ENCODE assay signal across 28 mouse cellular contexts in genomic region chr6:122262543-122262942, GRCm38 (mm10). TPM values are rescaled to one million over a fixed set of nuclear protein-coding genes. Genes with fewer than 3 reads are reported as not detected.
DNase-seq lines count a peak whose midpoint lies in the region; ATAC-seq lines count a peak whose summit lies in the region.
"Had no signal": no experiment of that assay in that cellular context is flagged by ENCODE, and none has a peak within 500 bp of the region (broad histone marks: within the 10 kb centered on the region; RNA-seq: fewer than 3 reads in every experiment).

No protein-coding gene starts in this region.

- H3K4me1 ChIP-seq in neural tube, embryonic 15.5 days = no peaks in the 10 kb centered on the region
- H3K4me1 ChIP-seq: embryonic facial prominence, embryonic 13.5 days; embryonic facial prominence, embryonic 15.5 days; forebrain, embryonic 10.5 days; forebrain, embryonic 12.5 days had no signal

- ATAC-seq in neural tube, embryonic 15.5 days (ENCODE audit: low FRiP score) = peak; percentile 21; the same call in 1 of the 2 replicates
- peak; percentile 65 for ATAC-seq in CD4-positive, CD25-positive, alpha-beta regulatory T cell, adult 4 months
- ATAC-seq: forebrain, embryonic 14.5 days; forebrain, embryonic 16.5 days had no signal

- no peak for DNase-seq in neural tube, embryonic 10.5 days (ENCODE audit: extremely low spot score, low spot score)
- DNase-seq in induced T-regulatory cell, adult 2 months (ENCODE audit: low read depth) = peak; percentile 76
- DNase-seq in spleen, postnatal 36 days (ENCODE audit: low spot score in 2 of 2) = no peak
- DNase-seq in heart, postnatal 25 days (ENCODE audit: low spot score) = no peak
- DNase-seq in adrenal gland, postnatal 25 days = no peak
- DNase-seq: adrenal gland, adult 8-10 months; adrenal gland, postnatal 14 days; B cell, adult 2 months; cerebellum, adult 11 months; cerebellum, adult 18-20 months; cerebellum, adult 8-10 months; cerebellum, adult 9-11 months; cerebellum, postnatal 14 days; cerebellum, postnatal 36 days; embryo, embryonic 11 days had no signal

- H3K27me3 ChIP-seq in neural tube, embryonic 15.5 days (replicated peaks) = 0 out of 2 replicates have a peak, but pooled peaks cover 2% of the 10 kb centered on the region
- H3K27me3 ChIP-seq: embryonic facial prominence, embryonic 15.5 days had no signal

- H3K9ac ChIP-seq in neural tube, embryonic 15.5 days (replicated peaks) = no peak overlapping the region
- H3K9ac ChIP-seq: embryonic facial prominence, embryonic 13.5 days; embryonic facial prominence, embryonic 15.5 days; forebrain, embryonic 12.5 days had no signal

- H3K4me2 ChIP-seq in neural tube, embryonic 15.5 days = no peak overlapping the region
- H3K4me2 ChIP-seq: embryonic facial prominence, embryonic 13.5 days; embryonic facial prominence, embryonic 15.5 days; forebrain, embryonic 12.5 days had no signal

- 82% methylated on average over 8 of the region's 8 CpGs for WGBS in neural tube, embryonic 15.5 days

- H3K27ac ChIP-seq in neural tube, embryonic 15.5 days (replicated peaks) = no peak overlapping the region
- H3K27ac ChIP-seq: embryonic facial prominence, embryonic 13.5 days; embryonic facial prominence, embryonic 15.5 days; forebrain, embryonic 10.5 days; forebrain, embryonic 12.5 days had no signal

- intact Hi-C loops in heart, postnatal 25 days (cut with DNase I) = no loop called here

- H3K36me3 ChIP-seq in neural tube, embryonic 15.5 days = no peaks in the 10 kb centered on the region
- H3K36me3 ChIP-seq: embryonic facial prominence, embryonic 13.5 days; embryonic facial prominence, embryonic 15.5 days; forebrain, embryonic 10.5 days; forebrain, embryonic 12.5 days had no signal

- H3K4me3 ChIP-seq in neural tube, embryonic 15.5 days (replicated peaks) = no peak overlapping the region
- H3K4me3 ChIP-seq: embryonic facial prominence, embryonic 13.5 days; embryonic facial prominence, embryonic 15.5 days; erythroblast, embryonic 14.5 days; forebrain, embryonic 10.5 days; forebrain, embryonic 12.5 days had no signal

- no peaks in the 10 kb centered on the region for H3K9me3 ChIP-seq in neural tube, embryonic 15.5 days (replicated peaks)
- H3K9me3 ChIP-seq: embryonic facial prominence, embryonic 13.5 days; embryonic facial prominence, embryonic 15.5 days; forebrain, embryonic 10.5 days; forebrain, embryonic 12.5 days had no signal

RNA-seq across cellular contexts. Expression of gene Klrg1, which starts 20.1 kb away (rescaled TPM):
- polyA plus RNA-seq in neural tube, embryonic 15.5 days (2015; fragmentation: Nextera tagmentation; extraction: Ambion mirVana) = 0.56 and 0.92 TPM in 2 replicates
- polyA plus RNA-seq in CD4-positive, CD25-positive, alpha-beta regulatory T cell, adult 4 months (2017; shearing (Covaris generic)) = 100 to 1,000 TPM; 111 to 138 TPM
- total RNA-seq in heart, postnatal 25 days (2021) = not detected
- total RNA-seq in adrenal gland, postnatal 25 days (2021) = not detected in 2 replicates
- total RNA-seq: adrenal gland, postnatal 14 days; adrenal gland, postnatal 4 days; common myeloid progenitor, adult 5-6 weeks; ES-E14 had no signal
- polyA plus RNA-seq: embryonic facial prominence, embryonic 11.5 days; embryonic facial prominence, embryonic 13.5 days; embryonic facial prominence, embryonic 15.5 days; erythroblast, embryonic 14.5 days; forebrain, embryonic 10.5 days had no signal

RNA-seq across cellular contexts. Expression of gene M6pr, which starts 46.0 kb away (rescaled TPM):
- polyA plus RNA-seq in neural tube, embryonic 15.5 days (2015; fragmentation: Nextera tagmentation; extraction: Ambion mirVana) = 52.0 and 68.6 TPM in 2 replicates
- polyA plus RNA-seq in CD4-positive, CD25-positive, alpha-beta regulatory T cell, adult 4 months (2017; shearing (Covaris generic)) = 100 to 1,000 TPM; 255 to 333 TPM
- 10 to 100 TPM; 36.4 to 41.4 TPM for total RNA-seq in heart, postnatal 25 days (2021)
- total RNA-seq in adrenal gland, postnatal 25 days (2021) = 159 and 168 TPM in 2 replicates
